Mouse (Mus musculus) T-cell, adult 2 months (primary cell): Measurements from ENCODE around the gene Gm2030.
"Not testable (repeated sequence)": the region's sequence is repeated elsewhere in the genome, so short reads cannot be mapped to it uniquely, and the experiment has no call there.

Experiments used
- DNase-seq: peaks from one replicate; pipeline ENCODE4 v3.0.0; 2022; ENCODE audit warnings: low spot score

Gene Gm2030

DNA sequence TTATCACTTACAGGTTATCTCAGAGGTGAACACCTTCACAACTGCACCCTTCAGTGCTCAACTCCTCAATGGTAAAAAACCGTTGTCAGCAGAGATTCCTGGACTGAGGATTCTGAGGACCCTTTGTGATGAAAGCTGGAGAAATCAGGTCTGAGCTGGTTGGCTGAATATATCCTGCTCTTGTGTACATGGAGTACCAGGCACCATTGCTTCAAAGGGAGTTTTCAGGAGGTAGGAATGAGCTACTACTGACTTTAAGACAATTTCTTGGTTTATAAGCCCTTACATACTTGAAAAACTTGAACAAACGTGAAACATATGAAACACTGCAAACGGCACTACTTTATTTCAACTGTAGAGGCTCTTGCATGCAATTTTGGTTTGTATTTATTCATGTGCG is at the start of gene Gm2030:
Gm2030 (minus strand) TSS at position 101 of the 400 bp plus-strand sequence.
- DNase-seq: not testable (repeated sequence)
